Mouse (Mus musculus) thymus, adult 2 months (tissue): ENCODE measurements at regions not wholly inside any gene's neighbourhood (a gene's known extent, or its start where the extent isn't known, plus 50 kb on each side); places are given as distances from the start of the nearest gene placed in this dataset.

ENCODE experiments used
- CTCF ChIP-seq: fragments of 200-500 bp; IDR thresholded peaks from 2 replicates; pipeline ENCODE4 v1.5.1; 2012; ENCODE audit warnings: mild to moderate bottlenecking, control low read depth, low read length, moderate library complexity, borderline replicate concordance; ENCODE audit not compliant: control insufficient read depth, poor library complexity, insufficient read depth; ENCODE audit errors: extremely low read depth
- POLR2A ChIP-seq: fragments of 200-500 bp; IDR thresholded peaks from 2 replicates; pipeline ENCODE4 v1.6.1; 2012; ENCODE audit warnings: mild to moderate bottlenecking, low read length, control low read depth, moderate library complexity; ENCODE audit not compliant: control insufficient read depth, poor library complexity, insufficient read depth; ENCODE audit errors: extremely low read depth

DNA sequence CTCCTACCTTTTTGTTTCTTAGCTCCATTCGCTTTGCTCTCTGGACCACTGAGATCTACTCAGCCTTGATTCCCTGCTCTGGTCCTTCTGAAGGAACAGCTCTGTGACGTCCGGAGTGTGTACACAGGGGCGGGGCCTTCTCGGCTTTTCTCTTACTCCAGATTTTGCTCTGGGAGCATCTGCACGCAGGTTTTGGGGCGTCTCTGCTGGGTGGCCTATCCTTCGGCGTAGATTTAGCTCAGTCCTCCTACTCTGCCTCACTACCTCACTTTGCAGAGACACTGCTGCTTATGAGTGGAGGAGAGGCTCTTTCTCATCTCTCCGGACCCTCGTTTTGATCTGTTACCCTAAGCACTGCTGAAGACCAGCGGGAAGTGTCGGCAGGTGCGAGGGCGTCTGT, 161.4 kb downstream of the Nucb2 start:
- TF ChIP-seq CTCF (no peak), POLR2A (no peak)
